Mouse (Mus musculus) right cerebral cortex, postnatal 14 days (tissue): ENCODE data around the gene Elp4.
A peak's percentile ranks its signal among the peaks of the same experiment; 100 is the strongest.

ENCODE experiments used
- DNase-seq: peaks from one replicate; pipeline ENCODE4 v3.0.0; 2022

The Elp4 gene

GRCm38 (mm10) chr2:105804506-105804905 is 99.9 kb downstream of the Elp4 start:
- no peak for DNase-seq

GRCm38 (mm10) chr2:105803427-105803826 is 100.9 kb downstream of the Elp4 start:
- DNase-seq, result no peak

- DNase-seq, result no peak
These were observed 101.5 kb downstream of the Elp4 start for GRCm38 (mm10) chr2:105802902-105803301.

DNA sequence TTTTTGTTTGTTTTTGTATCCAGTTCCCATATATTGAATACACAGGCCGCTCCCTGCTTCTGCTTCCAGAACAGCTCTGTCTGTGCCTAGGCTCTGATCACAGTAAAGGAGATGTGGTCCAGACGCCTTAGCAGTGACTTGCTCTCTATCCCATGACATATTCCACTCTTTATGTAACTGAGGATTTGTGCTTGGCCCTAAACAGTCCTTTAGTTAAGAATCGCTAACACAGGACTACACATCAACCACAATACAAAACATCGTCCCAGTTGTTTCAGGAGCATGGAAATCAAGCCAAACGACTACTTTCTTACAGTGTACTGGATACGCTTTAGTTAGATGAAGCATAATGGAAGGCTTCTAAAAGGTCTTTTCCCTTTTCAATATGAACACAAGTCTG is 102.8 kb downstream of the Elp4 start:
- no peak for DNase-seq

GRCm38 (mm10) chr2:105800694-105801093 is 103.7 kb downstream of the Elp4 start:
- DNase-seq, result no peak

GRCm38 (mm10) chr2:105799840-105800239 is 104.5 kb downstream of the Elp4 start:
- peak; percentile 7 for DNase-seq

- no peak for DNase-seq
These were observed 106.5 kb downstream of the Elp4 start for GRCm38 (mm10) chr2:105797842-105798241.

GRCm38 (mm10) chr2:105796101-105796500 is 108.3 kb downstream of the Elp4 start:
- DNase-seq, result no peak

- no peak for DNase-seq
These were observed 111.8 kb downstream of the Elp4 start for GRCm38 (mm10) chr2:105792339-105793120.

- no peak for DNase-seq
These were observed 114.4 kb downstream of the Elp4 start for GRCm38 (mm10) chr2:105789936-105790335.

GRCm38 (mm10) chr2:105787726-105788125 is 116.6 kb downstream of the Elp4 start:
- no peak for DNase-seq

- no peak for DNase-seq
These were observed 117.4 kb downstream of the Elp4 start for GRCm38 (mm10) chr2:105786986-105787385.

DNA sequence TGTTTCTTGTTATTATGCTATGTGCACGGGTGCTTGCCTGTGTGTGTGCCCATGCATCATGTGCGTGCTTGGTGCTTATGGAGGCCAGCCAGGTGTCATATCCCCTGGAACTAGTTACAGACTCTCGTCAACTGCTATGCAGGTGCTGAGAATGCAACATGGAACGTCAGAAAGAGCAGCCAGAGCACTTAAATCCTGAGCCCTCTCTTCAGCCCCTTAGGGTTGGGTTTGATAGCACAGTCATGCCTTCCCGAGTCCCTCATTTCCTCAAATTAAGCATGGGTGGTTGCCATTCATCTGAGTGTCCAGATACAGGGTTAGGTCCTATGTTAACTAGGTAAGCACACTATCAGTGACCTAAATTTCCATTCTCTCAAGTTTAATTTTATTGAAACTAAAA is 121.5 kb downstream of the Elp4 start:
- DNase-seq, result no peak

- no peak for DNase-seq
These were observed 123.6 kb downstream of the Elp4 start for GRCm38 (mm10) chr2:105780739-105781138.

DNA sequence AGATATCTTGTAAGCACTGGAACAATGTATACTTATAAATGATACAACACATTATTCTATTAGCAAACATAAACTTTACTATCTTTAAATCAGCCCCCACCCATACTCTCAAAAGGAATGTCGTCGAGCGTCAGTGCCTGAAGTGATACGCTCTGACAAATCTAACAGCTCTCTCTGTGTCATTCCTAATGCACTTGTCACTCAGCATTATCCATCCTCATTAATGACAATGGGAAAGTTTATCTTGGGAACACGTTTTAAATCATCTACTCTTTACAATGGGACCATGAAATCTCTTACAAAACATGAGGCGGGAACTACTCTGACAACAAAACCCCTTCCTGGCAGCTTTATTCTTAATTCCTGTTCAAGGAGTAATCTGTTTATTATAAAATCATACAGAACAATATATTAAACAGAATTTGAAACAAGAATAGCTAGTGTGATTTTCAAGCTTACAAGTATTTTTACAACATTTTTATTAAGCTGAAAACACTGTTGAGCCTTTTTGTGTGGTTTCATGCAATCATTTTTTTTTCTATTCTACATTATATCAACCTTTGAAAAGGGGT is 125.0 kb downstream of the Elp4 start:
- no peak for DNase-seq

GRCm38 (mm10) chr2:105771314-105771713 is 133.1 kb downstream of the Elp4 start:
- no peak for DNase-seq

DNA sequence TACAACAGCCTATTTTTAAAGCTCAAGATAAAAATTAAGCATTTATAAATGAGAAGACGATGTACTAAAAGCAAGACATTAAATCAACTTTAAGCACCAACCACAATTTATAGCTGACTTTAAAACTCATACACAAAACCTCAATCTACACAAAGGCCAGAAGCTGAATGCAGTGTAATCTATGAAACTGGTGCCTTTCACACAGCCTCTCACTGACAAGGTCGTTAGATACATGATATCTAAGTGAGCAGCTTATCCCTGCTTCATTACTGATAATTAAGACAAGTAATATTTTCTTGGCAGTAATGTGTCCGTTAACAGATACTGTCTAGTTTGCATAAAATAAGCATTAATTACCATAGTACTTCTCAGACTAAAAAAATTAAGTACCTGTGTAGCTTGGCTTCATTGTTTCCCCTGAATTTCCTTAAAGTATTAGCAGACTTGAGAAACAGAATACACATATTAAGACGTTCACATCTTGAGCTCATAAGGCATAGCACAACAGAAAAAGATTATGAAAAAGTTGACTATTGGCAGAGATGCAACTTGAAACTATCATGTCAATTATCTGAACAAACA is 134.5 kb downstream of the Elp4 start:
- no peak for DNase-seq

- DNase-seq, result no peak
These were observed 150.9 kb downstream of the Elp4 start for GRCm38 (mm10) chr2:105753512-105753911.

DNA sequence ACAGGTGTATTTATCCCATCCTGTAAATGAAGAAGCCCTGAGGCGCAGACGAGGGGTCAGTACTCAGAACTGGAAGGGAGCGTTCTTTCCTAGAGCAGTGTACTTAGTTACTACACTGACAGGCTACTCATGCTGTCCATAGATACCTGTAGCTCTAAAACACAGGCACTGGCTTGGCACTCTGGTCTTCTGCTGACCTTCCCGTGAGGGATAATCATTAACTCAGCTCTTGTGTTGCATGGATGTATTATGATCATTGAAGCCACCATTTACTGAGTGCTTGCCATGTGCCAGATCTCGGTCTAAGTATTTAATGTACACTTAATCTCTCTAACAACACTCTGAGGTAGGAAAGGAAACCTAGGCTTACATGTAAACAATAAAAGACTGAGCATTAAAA is 155.3 kb downstream of the Elp4 start:
- no peak for DNase-seq

GRCm38 (mm10) chr2:105746896-105747295 is 157.5 kb downstream of the Elp4 start:
- no peak for DNase-seq

GRCm38 (mm10) chr2:105736166-105736565 is 168.2 kb downstream of the Elp4 start:
- no peak for DNase-seq

- no peak for DNase-seq
These were observed 173.7 kb downstream of the Elp4 start for GRCm38 (mm10) chr2:105730704-105731103.

- no peak for DNase-seq
These were observed 177.7 kb downstream of the Elp4 start for GRCm38 (mm10) chr2:105726657-105727056.

DNA sequence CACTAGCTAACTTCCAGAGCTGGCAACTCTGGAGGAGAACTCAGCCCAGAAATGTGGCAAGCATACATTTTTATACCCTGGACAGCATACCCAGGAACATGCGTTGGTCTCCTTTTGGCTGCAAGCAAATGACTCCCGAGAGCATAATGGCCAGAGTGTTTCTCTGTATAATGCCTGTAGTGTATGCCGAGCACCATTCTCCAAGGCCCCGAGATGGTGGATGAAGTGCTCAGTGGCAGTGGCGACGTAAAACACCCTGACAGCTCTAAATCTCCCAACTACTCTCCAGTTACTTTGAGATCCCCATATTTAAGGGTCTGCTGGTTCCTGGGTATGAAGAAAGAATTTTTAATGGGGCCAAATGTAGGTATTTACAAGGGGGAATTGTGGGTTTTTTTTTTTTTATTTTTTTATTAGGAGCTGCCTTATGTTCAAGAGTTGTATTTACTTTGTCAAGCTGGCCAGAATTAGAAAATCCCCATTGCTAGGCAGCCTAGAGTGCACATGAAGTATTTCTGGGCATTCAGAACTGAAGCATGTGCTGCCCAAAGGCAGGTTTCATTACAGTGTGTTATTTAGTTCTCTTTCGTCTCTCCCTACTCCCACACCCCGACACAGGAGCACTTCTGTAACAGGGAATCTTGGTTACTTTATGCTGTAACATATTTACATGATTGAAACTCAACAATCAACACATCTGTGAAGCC is 188.8 kb downstream of the Elp4 start:
- no peak for DNase-seq
